Mouse (Mus musculus): ENCODE results near the gene Xdh. TPM values are rescaled to one million over a fixed set of nuclear protein-coding genes. Genes with fewer than 3 reads are reported as not detected.
A peak's percentile ranks its signal among the peaks of the same experiment; 100 is the strongest.

The Xdh gene
- polyA plus RNA-seq, 1 experiment from 2014 or later, result 2.6 TPM

DNA sequence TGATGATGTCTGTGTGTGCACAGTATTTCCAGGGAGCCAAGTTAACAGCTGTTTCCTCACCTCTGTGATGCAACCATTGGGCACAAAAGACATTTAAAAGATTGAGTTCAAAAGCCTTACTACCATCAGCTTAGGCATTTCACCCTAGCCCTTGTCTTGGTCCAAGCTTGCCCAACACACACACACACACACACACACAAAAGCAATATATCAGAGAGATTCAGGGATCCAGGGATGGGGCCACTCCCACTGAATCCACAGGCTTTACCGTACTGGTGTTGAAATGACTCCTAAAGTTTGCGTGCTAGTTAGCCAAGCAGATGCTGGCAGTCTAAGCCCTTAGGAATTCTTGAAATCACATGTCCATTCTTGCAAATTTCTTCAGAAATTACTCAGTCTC is 1.2 kb downstream of the Xdh start:
- no peak overlapping the region for H3K4me2 ChIP-seq (ENCODE audit: low read depth, low read length)
- H3K27ac ChIP-seq (ENCODE audit: low read length), result no peak overlapping the region
- no peaks in the 10 kb centered on the region for H3K36me3 ChIP-seq (ENCODE audit: control insufficient read depth, insufficient read depth)
- no peak for ATAC-seq (replicated peaks; ENCODE audit: extremely low read depth, insufficient read depth, low FRiP score)
- H3K4me1 ChIP-seq (ENCODE audit: control insufficient read depth, insufficient read depth, low read length), result peaks cover 9% of the 10 kb centered on the region
- 77% methylated on average over 2 of the region's 2 CpGs for WGBS
- no peaks in the 10 kb centered on the region for H3K9me3 ChIP-seq (replicated peaks; ENCODE audit: control insufficient read depth, low read length)
- H3K9ac ChIP-seq (ENCODE audit: low read length), result no peak overlapping the region
- no peak overlapping the region for H3K4me3 ChIP-seq (ENCODE audit: low read length)
- H3K27me3 ChIP-seq (ENCODE audit: control insufficient read depth, insufficient read depth, low read length), result no peaks in the 10 kb centered on the region; the same call in 1 of the 2 replicates

DNA sequence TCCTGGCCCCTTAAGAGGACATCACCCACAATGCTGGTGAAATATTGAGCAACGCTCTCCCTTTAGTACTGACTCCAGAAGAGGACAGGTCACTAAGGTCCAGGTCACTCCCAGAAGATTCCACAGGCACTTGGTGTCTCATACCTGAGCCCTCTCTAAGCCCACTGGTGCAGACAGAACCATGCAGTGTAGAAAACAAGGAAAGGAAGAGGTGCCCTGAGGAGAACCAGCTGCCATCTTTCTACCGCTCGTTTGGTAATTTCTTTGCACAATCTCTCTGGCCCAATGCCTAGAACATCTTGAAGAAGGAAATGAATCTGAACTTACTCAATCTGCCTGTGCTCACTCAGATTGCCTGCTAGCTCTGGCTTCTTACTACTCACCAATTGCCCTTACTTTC is 2.0 kb downstream of the Xdh start:
- 52% methylated on average over 3 of the region's 3 CpGs for WGBS
- ATAC-seq (replicated peaks; ENCODE audit: extremely low read depth, insufficient read depth, low FRiP score), result no peak
- no peak overlapping the region for H3K4me3 ChIP-seq (ENCODE audit: low read length)
- no peak overlapping the region for H3K9ac ChIP-seq (ENCODE audit: low read length)
- H3K27ac ChIP-seq (ENCODE audit: low read length), result no peak overlapping the region
- no peaks in the 10 kb centered on the region for H3K9me3 ChIP-seq (replicated peaks; ENCODE audit: control insufficient read depth, low read length)
- H3K36me3 ChIP-seq (ENCODE audit: control insufficient read depth, insufficient read depth), result no peaks in the 10 kb centered on the region
- H3K27me3 ChIP-seq (ENCODE audit: control insufficient read depth, insufficient read depth, low read length), result no peaks in the 10 kb centered on the region; the same call in 1 of the 2 replicates
- no peak overlapping the region for H3K4me2 ChIP-seq (ENCODE audit: low read depth, low read length)
- H3K4me1 ChIP-seq (ENCODE audit: control insufficient read depth, insufficient read depth, low read length), result peaks cover 9% of the 10 kb centered on the region

DNA sequence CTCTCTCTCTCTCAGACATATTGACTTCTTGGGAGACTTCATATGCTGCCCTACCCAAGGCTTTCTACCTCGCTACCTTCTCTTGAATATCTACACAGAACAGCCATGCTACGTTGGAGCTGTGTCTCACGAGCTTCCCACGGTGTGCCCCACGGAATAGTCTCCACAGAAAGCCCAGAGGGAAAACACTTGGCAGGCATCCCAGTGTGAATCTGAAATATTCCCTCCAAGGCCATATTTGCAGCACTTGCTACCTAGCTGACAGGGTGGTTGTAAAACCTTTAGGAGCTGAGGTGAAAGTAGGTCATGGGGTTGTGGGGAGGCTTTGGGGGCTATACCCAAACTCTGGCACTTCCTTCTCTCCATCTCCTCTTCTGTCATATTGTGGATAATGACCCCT is 3.1 kb downstream of the Xdh start:
- H3K4me3 ChIP-seq (ENCODE audit: low read length), result no peak overlapping the region
- ATAC-seq (replicated peaks; ENCODE audit: extremely low read depth, insufficient read depth, low FRiP score), result no peak
- H3K27me3 ChIP-seq (ENCODE audit: control insufficient read depth, insufficient read depth, low read length), result no peaks in the 10 kb centered on the region; the same call in 1 of the 2 replicates
- no peaks in the 10 kb centered on the region for H3K36me3 ChIP-seq (ENCODE audit: control insufficient read depth, insufficient read depth)
- 46% methylated on average over 5 of the region's 5 CpGs for WGBS
- H3K27ac ChIP-seq (ENCODE audit: low read length), result no peak overlapping the region
- no peaks in the 10 kb centered on the region for H3K9me3 ChIP-seq (replicated peaks; ENCODE audit: control insufficient read depth, low read length)
- peaks cover 9% of the 10 kb centered on the region for H3K4me1 ChIP-seq (ENCODE audit: control insufficient read depth, insufficient read depth, low read length)
- no peak overlapping the region for H3K9ac ChIP-seq (ENCODE audit: low read length)
- H3K4me2 ChIP-seq (ENCODE audit: low read depth, low read length), result no peak overlapping the region

DNA sequence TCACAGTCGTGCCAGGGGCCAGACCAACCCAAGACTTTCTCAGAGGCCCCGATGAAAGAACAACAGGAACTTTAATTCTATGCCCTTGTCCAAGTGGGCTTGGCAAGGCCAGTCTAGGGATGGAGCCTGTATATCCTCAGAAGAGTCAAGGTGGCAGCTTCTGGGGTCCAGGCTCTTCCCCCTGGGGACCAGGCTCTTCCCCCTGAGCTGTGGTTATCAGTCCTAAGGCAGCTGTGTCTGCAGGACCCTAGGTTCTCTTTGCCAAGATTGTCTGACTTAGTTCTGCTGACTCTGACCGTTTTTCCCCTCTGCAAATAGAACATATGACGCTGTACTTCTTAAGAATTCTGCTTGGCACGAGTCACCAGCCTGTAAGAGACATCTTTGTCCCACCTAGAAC is 5.3 kb downstream of the Xdh start:
- no peaks in the 10 kb centered on the region for H3K4me1 ChIP-seq (ENCODE audit: control insufficient read depth, insufficient read depth, low read length)
- ATAC-seq (replicated peaks; ENCODE audit: extremely low read depth, insufficient read depth, low FRiP score), result no peak
- H3K27ac ChIP-seq (ENCODE audit: low read length), result no peak overlapping the region
- no peak overlapping the region for H3K4me3 ChIP-seq (ENCODE audit: low read length)
- H3K9me3 ChIP-seq (replicated peaks; ENCODE audit: control insufficient read depth, low read length), result no peaks in the 10 kb centered on the region
- H3K36me3 ChIP-seq (ENCODE audit: control insufficient read depth, insufficient read depth), result no peaks in the 10 kb centered on the region
- no peak overlapping the region for H3K9ac ChIP-seq (ENCODE audit: low read length)
- H3K27me3 ChIP-seq (ENCODE audit: control insufficient read depth, insufficient read depth, low read length), result no peaks in the 10 kb centered on the region
- H3K4me2 ChIP-seq (ENCODE audit: low read depth, low read length), result no peak overlapping the region
- WGBS, result 67% methylated on average over 5 of the region's 5 CpGs

DNA sequence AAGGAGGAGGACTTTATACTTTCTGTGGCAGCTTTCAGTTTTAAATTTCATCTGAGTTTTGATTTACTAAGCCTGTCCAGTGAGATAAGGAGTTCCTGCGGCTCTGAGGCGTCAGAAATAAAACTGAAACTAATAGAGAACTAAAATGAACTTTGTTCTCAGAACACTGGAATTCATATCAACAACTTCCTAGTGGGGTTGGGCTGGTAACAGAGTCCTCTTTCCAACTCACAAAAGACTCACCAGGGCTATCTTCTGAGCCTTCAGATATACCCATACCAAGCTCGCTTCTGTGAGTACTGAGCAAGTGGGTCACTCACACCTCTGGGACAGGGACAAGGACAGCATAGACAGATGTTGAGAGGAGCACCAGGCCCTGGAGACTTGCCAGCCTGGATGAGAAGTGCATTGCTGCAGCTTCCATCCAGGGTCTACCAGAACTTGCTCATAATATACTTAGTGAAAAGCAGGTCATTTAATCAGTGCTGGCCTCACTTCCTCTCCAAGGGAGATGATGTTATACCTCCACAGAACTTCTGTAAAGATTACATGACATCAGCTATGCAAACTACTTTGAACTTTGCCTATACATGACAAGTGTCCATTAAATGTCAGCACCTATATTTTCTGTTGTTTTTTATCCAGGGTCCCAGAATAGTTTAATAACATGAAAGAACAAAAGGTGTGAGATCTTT is 7.6 kb downstream of the Xdh start:
- Histone ChIP-seq H3K4me2 (ENCODE audit: low read depth, low read length) (no peak overlapping the region; the same call in 1 of the 2 replicates), H3K27ac (ENCODE audit: low read length) (peak overlapping the region; percentile 44; the same call in 1 of the 2 replicates), H3K9me3 (replicated peaks; ENCODE audit: control insufficient read depth, low read length) (no peaks in the 10 kb centered on the region), H3K27me3 (ENCODE audit: control insufficient read depth, insufficient read depth, low read length) (no peaks in the 10 kb centered on the region), H3K9ac (ENCODE audit: low read length) (no peak overlapping the region; the same call in 1 of the 2 replicates), H3K36me3 (ENCODE audit: control insufficient read depth, insufficient read depth) (no peaks in the 10 kb centered on the region), H3K4me1 (ENCODE audit: control insufficient read depth, insufficient read depth, low read length) (no peaks in the 10 kb centered on the region), H3K4me3 (ENCODE audit: low read length) (no peak overlapping the region)
- no peak for ATAC-seq (replicated peaks; ENCODE audit: extremely low read depth, insufficient read depth, low FRiP score)
- WGBS, result 32% methylated on average over 3 of the region's 3 CpGs

DNA sequence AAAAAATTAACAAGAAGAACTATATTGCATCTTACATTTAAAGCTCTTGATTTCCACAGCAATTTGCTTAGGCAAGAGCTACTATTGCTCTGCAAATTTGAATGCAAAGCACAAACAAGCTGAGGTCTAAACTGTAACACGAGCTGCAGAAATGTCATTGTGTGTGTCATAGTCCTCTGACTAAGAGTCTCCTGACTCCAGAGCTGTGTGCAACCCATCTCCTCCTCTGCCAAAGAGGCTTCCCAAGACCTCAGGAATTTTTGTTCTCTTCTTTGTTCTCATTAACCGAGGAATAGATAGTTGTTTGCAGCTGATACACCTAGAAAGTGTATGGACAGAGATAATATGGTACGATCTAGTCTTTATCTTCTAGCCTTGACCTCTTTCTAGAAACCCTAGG is 8.2 kb downstream of the Xdh start:
- Histone ChIP-seq H3K4me1 (ENCODE audit: control insufficient read depth, insufficient read depth, low read length) (no peaks in the 10 kb centered on the region), H3K4me2 (ENCODE audit: low read depth, low read length) (no peak overlapping the region), H3K9me3 (replicated peaks; ENCODE audit: control insufficient read depth, low read length) (no peaks in the 10 kb centered on the region), H3K27ac (ENCODE audit: low read length) (no peak overlapping the region), H3K27me3 (ENCODE audit: control insufficient read depth, insufficient read depth, low read length) (no peaks in the 10 kb centered on the region), H3K9ac (ENCODE audit: low read length) (no peak overlapping the region), H3K4me3 (ENCODE audit: low read length) (no peak overlapping the region), H3K36me3 (ENCODE audit: control insufficient read depth, insufficient read depth) (no peaks in the 10 kb centered on the region)
- WGBS, result 58% methylated on average over 3 of the region's 3 CpGs
- no peak for ATAC-seq (replicated peaks; ENCODE audit: extremely low read depth, insufficient read depth, low FRiP score)

DNA sequence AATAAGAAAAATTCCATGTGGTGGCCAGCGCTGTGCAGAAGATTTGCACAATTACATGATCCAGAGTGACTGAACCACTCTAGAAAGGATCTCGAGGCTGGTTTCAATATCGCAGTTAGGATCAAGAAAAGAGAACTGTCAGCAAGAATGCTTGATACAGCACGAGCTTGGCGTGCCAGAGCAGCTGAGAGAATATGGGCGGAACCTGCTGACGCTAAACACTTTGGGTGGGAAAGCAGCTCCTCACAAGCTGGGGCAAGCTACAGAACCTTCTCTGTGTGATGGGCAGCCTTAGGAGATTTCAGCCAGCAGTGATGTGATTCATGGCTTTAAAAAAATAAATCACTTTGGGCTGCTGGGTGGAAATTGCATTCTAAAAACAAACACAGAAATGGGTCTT is 12.9 kb downstream of the Xdh start:
- Histone ChIP-seq H3K9me3 (replicated peaks; ENCODE audit: control insufficient read depth, low read length) (no peaks in the 10 kb centered on the region), H3K4me1 (ENCODE audit: control insufficient read depth, insufficient read depth, low read length) (no peaks in the 10 kb centered on the region), H3K36me3 (ENCODE audit: control insufficient read depth, insufficient read depth) (no peaks in the 10 kb centered on the region), H3K27ac (ENCODE audit: low read length) (no peak overlapping the region), H3K27me3 (ENCODE audit: control insufficient read depth, insufficient read depth, low read length) (no peaks in the 10 kb centered on the region), H3K9ac (ENCODE audit: low read length) (no peak overlapping the region), H3K4me2 (ENCODE audit: low read depth, low read length) (no peak overlapping the region), H3K4me3 (ENCODE audit: low read length) (no peak overlapping the region)
- WGBS, result 68% methylated on average over 7 of the region's 7 CpGs
- no peak for ATAC-seq (replicated peaks; ENCODE audit: extremely low read depth, insufficient read depth, low FRiP score)

DNA sequence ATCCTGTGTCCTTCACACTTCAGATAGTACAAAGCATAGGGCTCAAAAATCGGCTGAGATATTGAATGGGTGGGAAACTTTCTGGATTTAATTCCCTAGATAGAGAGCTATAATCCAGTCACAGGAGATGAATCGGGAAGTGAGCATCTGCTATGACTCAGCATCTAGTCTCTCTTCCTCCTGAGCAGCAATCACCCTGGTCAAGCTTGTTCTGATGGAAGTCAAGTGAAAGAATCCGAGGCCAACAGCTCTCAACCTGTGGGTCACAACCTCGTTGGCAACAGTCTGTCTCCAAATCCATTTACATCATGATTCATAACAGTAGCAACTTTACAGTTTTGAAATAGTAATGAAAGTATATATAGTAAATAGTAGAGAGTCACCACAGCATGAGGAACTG is 14.8 kb downstream of the Xdh start:
- H3K27ac ChIP-seq (ENCODE audit: low read length), result no peak overlapping the region
- H3K9me3 ChIP-seq (replicated peaks; ENCODE audit: control insufficient read depth, low read length), result no peaks in the 10 kb centered on the region
- 68% methylated on average over 4 of the region's 4 CpGs for WGBS
- H3K27me3 ChIP-seq (ENCODE audit: control insufficient read depth, insufficient read depth, low read length), result no peaks in the 10 kb centered on the region
- H3K9ac ChIP-seq (ENCODE audit: low read length), result no peak overlapping the region
- no peak for ATAC-seq (replicated peaks; ENCODE audit: extremely low read depth, insufficient read depth, low FRiP score)
- no peaks in the 10 kb centered on the region for H3K36me3 ChIP-seq (ENCODE audit: control insufficient read depth, insufficient read depth)
- H3K4me1 ChIP-seq (ENCODE audit: control insufficient read depth, insufficient read depth, low read length), result no peaks in the 10 kb centered on the region
- no peak overlapping the region for H3K4me3 ChIP-seq (ENCODE audit: low read length)
- H3K4me2 ChIP-seq (ENCODE audit: low read depth, low read length), result no peak overlapping the region

DNA sequence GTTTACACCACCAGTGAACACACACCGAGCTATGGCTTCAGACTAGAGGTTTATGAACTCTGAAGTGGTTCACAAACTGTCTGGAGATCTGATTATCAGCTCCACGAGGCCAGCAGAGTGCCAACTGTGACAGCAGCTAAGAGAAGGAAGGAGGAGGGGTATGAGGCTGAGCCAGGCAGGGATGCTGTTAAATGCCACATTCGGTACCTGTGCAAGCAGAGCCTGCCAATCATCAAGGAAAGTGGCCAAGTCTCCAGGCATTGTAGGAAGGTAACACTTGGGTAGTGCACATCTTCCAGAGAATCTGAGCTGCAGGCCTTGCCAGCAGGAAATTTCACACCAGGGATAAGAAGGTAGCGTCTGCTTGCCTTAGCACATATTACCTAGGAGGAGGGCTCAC is 15.7 kb downstream of the Xdh start:
- Histone ChIP-seq H3K4me3 (ENCODE audit: low read length) (no peak overlapping the region), H3K27me3 (ENCODE audit: control insufficient read depth, insufficient read depth, low read length) (no peaks in the 10 kb centered on the region), H3K36me3 (ENCODE audit: control insufficient read depth, insufficient read depth) (no peaks in the 10 kb centered on the region), H3K27ac (ENCODE audit: low read length) (no peak overlapping the region), H3K4me2 (ENCODE audit: low read depth, low read length) (no peak overlapping the region), H3K9me3 (replicated peaks; ENCODE audit: control insufficient read depth, low read length) (no peaks in the 10 kb centered on the region), H3K4me1 (ENCODE audit: control insufficient read depth, insufficient read depth, low read length) (no peaks in the 10 kb centered on the region), H3K9ac (ENCODE audit: low read length) (no peak overlapping the region)
- 61% methylated on average over 4 of the region's 4 CpGs for WGBS
- no peak for ATAC-seq (replicated peaks; ENCODE audit: extremely low read depth, insufficient read depth, low FRiP score)

Measured in heart, embryonic 16.5 days (tissue).